Mouse (Mus musculus) naive thymus-derived CD4-positive, alpha-beta T cell, adult 5 months (primary cell): ENCODE results near the gene Ereg. TPM values are rescaled to one million over a fixed set of nuclear protein-coding genes. Genes with fewer than 3 reads are reported as not detected.

ENCODE experiments used
- polyA plus RNA-seq: library from polyadenylated mRNA; unstranded; fragments of 100-300 nt; shearing (Covaris generic); gene quantifications from one replicate; pipeline ENCODE4 v1.2.1, GENCODE M21; 2017

Ereg gene
- polyA plus RNA-seq, result not detected

DNA sequence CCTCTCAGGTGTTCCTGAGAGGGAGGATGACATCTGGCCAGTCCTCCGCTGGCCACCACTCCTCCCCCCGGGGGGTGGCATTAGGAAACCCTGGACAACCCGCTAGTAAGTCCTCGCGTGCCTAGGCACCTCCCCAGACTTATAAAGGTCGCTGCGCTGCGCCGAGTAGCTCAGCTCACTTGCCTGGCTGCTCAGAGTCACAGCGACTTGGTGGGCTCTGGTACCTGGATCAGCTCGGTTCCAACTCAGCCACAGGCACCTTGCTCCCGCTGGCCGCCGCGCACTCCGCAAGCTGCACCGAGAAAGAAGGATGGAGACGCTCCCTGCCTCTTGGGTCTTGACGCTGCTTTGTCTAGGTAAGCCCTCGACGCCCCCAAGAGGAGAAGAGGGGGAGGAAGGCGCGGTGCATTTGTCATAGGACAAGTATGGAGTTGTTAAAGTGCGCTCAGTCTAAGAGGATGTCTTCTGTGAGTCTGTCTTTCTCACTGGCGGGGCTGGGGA lies at the start of gene Ereg:
Gene Ereg, plus strand, starts transcription at position 173 of the 501 bp plus-strand sequence.

DNA sequence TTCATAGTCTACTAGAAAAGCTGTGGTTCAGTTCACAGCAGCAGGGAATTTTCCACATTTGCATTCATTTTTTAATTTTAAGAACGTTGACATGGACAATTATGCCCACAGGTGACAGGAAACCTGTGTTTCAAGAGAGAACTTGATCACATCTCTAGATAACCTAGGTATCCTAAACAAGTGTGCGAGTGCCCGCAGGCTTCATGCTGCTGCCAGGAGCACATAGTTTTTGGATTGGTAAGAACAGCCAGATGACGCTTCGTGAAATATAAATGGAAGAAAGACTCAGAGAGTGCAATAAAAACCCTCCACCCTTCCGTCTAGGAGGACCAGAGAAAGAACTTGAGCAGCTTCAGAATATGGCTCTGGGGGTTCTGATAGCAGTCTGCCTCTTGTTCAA lies 47.3 kb upstream of the Ereg start, which contains the start of gene Epgn:
Gene Epgn, plus strand, starts transcription at position 301 of the 400 bp plus-strand sequence.

DNA sequence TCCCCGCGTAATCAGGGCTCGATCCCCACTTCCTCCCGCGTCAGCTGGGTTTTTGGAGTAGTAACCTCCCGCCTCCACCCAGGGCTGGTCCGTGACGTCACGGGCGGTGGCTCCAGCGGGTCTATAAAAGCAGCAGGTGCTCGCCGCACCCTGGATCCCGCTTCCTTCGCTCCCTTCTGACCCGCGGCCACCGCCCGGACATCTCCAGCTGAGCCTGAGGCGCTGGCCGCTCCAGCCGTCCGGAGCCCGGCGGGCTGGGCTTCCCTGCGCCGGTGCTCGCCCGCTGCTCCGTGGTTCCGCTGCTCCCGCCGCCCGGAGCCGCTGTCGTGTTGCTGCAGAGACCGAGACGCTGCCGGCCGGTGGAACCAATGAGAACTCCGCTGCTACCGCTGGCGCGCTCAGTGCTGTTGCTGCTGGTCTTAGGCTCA lies 65.0 kb downstream of the Ereg start, which contains the start of gene Areg:
Gene Areg, plus strand, starts transcription at position 154 of the 428 bp plus-strand sequence.

Other genes with a start within 250 kb of the Ereg start
- not detected for gene Cxcl1, start 183.4 kb upstream of the Ereg start, polyA plus RNA-seq
- gene Cxcl2, start 170.8 kb upstream of the Ereg start, polyA plus RNA-seq, result not detected
- gene Mthfd2l, start 143.5 kb upstream of the Ereg start, polyA plus RNA-seq, result 7.6 TPM
- not detected for gene Epgn, start 47.2 kb upstream of the Ereg start, polyA plus RNA-seq
- 1.5 TPM for gene Areg, start 65.0 kb downstream of the Ereg start, polyA plus RNA-seq